Mouse (Mus musculus) hematopoietic stem cell, adult 5-6 weeks (primary cell): ENCODE data around the gene Grwd1. TPM values are rescaled to one million over a fixed set of nuclear protein-coding genes. Genes with fewer than 3 reads are reported as not detected.
"Not testable (repeated sequence)": the region's sequence is repeated elsewhere in the genome, so short reads cannot be mapped to it uniquely, and the experiment has no call there.

Experiments used
- ATAC-seq, 2 experiments: fragments of 125-278 bp in 1 of 2; replicated peaks in 1 of 2; 2 replicates each; pipeline ENCODE4 v1.8.0; 2016 to 2017; ENCODE audit warnings: inconsistent platforms in 2 of 2, mild to moderate bottlenecking in 2 of 2, moderate number of reproducible peaks in 2 of 2, low read depth in 1 of 2, moderate TSS enrichment in 1 of 2; ENCODE audit not compliant: low FRiP score in 2 of 2, poor library complexity in 2 of 2, severe bottlenecking in 2 of 2, insufficient read depth in 1 of 2, low TSS enrichment in 1 of 2
- total RNA-seq: library from RNA; stranded (forward); fragments of 172-1452, 232-1000 nt; gene quantifications from 2 replicates; pipeline ENCODE4 v1.2.3, GENCODE M21; 2017

Gene Grwd1
- 17.1 and 19.3 TPM in 2 replicates for total RNA-seq

DNA sequence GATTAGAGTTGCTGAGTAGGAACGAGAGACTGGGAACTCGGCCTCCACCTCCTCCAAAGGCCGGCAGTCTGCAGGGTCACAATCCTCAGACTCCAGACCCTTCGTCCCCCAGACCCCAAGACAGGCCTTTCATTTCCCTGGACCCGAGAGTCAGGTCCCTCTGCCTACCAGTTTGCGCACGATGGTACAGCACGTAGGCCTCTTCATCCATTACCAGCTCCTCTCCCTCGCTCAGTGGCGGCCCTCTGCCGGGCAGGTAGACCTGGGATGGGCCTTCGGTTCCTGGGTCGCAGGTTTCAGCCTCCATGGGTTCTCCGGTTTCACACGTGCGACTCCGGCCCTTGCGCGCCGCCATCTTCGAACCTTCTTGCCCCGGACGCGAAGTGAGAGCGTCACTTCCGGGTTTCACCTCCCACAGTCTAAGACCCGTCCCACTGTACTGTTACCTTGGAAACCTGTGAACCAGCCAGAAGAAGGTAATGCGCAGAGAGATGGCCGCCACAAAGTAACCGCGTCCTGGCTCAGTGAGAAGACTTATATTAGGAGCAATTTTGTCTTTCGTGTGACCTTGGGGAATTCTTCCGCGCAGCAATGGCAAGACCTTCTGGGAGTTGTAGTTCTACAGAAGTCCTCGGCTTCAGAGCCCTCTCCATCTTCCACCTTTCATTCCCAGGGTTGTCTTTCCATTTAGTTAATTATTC lies at the start of gene Grwd1:
Grwd1 (minus strand) TSS at position 518 of the 701 bp plus-strand sequence.
- ATAC-seq = peak; percentile 83 to 88

DNA sequence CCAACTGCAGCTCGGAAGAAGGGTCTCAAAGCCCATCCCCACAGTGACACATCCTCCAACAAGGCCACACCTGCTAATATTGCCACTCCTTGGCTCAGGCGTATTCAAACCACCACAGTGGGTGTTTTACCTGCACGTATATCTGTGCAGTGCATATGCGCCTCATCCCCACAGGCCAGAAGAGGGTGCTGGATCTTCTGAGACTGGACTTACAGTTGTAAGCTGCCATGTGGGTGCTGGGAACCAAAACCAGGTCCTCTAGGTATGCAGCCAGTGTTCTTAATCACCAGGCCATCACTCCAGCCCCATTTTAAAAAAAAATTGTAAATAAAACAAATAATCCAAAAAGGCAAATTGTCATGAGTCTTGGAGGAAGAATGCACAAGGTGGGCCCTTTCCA lies 49.8 kb upstream of the Grwd1 start:
- ATAC-seq = no peak

DNA sequence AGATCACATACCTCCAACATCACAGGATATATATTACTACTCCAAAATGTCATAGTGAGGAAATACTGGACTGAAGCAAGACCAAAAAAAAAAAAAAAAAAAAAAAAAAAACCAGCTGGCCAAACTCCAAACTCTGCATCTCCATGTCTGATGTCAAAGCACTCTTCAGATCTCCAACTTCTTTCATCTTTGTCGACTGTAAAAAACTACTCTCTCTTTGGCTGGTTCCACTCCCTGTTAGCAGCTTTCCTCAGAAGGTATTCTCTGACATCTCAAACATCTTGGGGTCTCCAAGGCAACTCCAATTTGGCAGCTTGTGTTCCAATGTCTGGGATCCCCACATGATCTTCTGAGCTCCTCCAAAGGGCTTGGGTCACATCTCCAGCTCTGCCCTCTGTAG lies 47.5 kb upstream of the Grwd1 start, which contains the start of gene Grin2d:
Grin2d (minus strand) TSS at position 101 of the 400 bp plus-strand sequence.
- ATAC-seq = not testable (repeated sequence)

DNA sequence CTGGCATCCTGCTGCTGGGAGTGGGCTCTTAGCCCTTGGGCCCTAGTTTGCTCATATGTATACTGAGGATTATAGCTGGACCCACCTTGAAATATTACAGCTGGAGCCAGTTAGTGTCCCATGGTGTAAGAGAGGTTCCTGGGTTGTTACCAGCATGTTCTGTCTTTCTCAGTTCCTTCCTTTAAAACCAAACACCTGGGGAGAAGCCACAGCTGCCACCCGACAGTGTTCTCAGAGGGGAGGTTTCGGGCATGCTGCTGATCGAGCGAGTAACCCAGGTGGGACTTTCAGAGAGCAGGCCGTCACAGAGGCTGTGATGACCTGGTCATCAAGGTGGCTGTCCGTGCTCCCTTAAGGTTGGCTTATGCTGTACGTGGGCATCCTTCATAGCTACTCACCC lies 46.2 kb upstream of the Grwd1 start:
- no peak for ATAC-seq

DNA sequence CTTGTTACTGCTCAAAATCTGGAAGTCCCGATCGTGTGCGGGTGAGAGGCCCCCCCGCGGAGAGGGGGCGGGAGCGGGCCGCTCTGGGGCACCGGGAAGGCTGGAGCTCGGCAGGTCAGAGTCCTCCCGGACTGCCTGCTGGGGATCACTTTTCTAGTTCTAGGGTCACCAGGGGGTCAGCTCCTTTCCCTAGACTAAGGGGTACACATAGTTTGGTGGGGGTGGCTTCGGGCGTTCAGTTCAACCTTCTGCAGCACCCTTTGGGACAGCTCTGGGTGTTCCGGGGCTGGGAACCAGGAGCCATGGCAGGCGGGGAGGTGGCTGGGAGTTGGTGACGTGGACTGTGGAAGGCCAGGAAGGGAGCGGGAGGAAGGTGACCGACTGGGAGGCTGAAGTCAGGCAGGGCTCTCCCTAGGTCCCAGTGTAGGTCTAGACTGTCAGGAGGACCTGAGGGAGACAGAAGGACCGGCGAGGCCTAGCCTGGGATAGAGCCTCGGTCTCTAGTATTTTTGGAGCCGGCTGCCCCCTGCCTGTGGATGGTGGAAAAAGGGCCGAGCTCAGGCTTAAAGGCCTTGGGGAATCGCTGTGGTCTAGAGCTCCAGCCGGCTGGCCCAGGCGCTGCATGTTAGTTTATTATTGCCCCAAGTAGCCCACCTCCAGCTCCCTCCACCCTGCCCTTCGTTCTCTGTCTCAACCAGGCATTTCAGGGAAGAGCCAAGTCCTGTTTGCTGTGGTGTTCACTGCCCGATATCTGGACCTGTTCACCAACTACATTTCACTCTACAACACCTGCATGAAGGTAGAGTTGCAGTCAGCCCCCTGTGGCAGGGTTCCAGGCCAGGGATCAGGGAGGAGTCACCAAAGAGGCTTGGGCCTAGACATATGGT lies 42.6 kb upstream of the Grwd1 start:
- peak; percentile 42 to 49; a peak in 2 of 4 replicates for ATAC-seq

DNA sequence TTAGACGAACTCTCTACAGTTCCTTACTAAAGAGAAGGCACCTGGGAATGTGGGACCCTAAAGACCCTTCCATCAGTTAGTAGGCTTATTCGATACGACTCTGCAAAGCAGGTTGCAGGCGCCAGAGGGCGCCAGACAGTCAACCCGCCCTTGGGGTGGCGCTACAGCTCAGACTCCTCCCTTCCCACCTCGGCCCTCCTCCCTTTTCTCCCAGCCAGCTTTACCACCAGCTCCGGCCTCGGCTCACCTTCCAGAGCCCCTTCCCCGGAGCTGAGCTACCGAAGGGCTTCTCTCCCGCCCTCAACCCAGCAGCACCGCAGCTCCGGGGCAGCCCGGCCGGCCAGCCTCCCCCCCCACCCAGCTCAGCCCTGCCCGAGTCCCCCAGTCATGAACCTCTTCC lies 41.9 kb upstream of the Grwd1 start, which contains the start of gene Kdelr1:
Kdelr1 (plus strand) TSS at position 149 of the 400 bp plus-strand sequence.
- peak; percentile 83 to 84 for ATAC-seq

DNA sequence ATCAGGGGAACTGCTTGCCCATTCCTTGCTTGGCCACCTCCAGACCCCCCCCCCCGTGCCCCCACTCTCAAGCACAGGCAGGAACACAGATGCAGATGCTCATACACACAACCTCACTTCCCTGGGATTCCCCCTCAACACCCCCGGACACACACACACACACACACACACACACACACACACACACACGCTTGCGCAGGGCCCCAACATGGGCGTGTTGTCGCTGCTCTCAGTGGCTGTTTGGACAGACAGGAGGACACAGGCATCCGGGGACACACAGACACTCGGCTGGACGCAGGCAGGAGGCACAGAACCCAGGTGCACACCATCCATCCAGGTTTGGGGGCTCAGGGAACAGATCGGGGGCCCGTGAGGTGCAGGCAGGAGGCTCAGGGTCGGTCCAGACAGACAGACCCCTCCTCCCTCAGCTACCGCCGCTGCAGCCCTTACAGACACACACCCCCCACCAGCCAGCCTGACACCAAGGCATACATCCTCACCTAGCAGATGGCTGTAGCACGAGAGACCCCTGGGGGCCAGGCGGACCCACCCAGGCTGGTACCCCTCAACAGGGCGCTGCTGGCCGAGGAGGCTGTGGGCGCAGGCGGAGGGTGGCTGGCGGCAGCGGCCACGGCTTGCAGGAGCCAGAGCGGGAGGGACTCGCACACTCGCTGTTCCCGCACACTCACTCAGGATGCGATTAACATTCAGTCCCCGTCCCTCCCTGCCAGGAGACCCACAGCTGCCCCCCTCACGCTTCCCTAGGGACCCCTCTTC lies 39.7 kb upstream of the Grwd1 start:
- no peak for ATAC-seq

DNA sequence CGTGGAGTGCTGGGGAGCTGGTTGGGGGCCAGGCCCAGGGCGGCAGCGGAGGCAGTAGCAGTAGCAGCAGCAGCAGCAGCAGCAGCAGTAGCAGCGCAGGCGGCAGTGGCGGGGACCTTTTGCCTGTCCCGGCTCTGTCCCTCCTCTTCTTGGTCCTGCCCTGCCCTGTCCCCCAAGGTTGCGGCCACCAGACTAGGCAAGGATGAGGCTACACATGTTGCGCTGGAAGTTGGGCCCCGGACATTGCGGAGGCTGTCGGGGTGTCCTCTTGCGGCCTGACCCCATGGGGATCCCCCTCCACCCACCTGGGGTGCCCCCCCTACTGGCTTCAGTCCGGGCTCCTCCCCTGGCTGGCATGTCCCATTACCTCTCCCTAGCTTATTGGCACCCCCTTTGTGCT lies 39.0 kb upstream of the Grwd1 start:
- ATAC-seq = no peak

DNA sequence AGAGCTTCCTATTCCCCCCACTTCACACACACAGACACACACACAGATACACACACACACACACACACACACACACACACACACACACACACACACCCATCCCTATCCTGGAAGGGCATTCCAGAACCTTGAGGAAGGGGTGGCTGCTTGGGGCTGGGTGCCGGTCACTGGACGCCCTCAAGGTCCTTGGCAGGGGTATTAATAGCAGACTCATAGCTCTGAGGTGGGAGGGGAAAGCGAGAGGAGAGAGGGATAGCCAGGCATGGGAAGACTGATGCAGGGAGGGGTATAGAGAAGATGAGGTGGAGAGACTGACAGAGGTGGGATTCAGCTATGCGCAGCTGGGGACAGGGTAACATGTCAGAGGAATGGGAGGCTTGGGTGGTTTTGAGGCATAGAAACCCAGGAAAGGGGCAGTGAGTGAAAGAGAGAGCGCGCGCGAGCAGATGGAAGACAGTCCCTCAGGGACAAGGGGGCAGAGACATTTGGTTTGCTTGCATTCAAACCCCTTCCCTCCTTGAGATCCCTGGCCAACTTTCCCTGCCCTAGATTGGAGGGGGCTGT lies 38.4 kb upstream of the Grwd1 start:
- ATAC-seq = no peak

DNA sequence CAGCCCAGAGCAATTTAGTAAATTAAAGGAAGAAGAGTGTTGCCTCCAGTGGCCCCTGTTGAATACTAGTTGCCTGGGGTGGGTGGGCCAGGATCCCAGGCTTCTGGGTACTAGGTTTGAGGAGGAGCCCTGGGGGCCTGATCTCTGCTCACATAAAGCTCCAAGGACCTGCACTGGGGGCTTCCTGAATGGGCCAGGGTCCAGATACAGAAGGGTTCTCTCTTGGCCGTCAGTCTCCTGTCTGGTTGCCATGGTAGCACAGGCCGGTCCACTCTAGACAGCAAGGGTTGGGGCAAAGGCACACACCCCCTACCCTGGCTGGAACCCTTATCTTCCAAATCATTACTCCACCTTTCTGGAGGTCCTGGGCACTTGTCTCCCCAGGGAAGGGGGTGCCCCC lies 37.1 kb upstream of the Grwd1 start:
- ATAC-seq = no peak

DNA sequence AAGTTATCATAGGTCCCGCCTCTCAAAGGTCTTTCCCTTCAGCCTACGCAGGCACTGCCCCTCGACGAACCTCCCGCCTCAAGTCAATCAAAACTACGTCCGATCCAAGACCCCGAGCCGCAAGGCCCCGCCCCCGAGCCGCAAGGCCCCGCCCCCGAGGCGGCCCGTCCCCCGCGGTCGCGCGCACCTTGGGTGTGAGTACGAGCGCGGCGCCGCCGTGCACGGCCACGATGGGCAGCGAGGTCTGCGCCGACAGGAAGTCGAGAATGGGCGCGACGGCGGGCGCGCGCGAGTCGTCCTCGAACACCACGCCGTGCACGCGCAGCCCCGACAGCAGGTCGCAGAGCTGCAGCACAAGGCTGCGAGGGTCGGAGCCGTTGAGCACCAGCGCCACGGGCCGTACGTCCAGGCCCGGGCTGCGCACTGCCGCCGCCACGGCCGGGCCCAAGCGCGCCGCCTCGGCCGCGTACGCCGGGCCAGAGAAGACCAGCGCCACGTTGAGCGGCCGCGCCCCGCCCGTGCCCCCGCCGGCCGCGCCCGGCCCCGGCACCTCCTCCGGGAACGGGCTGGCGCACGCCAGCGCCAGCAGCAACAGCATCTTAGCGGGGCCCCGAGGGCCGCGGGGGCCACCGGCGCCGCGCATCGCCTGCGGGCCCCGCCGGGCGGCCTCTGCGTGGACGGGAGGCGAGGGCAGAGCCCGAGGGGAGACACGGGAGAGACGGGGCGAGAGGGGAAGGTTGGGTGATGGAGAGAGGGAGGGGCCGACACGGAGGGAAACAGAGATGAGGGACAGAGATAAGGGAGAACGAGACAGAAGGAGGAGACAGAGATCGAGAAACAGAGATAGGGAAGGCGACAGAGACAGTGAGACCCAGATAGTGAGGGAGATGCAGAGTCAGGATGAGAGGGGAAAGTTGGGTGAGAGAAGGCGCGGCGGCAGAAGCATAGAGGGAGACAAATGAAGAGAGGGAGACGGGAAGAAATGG lies 35.5 kb upstream of the Grwd1 start:
- ATAC-seq = peak; percentile 34 to 63

DNA sequence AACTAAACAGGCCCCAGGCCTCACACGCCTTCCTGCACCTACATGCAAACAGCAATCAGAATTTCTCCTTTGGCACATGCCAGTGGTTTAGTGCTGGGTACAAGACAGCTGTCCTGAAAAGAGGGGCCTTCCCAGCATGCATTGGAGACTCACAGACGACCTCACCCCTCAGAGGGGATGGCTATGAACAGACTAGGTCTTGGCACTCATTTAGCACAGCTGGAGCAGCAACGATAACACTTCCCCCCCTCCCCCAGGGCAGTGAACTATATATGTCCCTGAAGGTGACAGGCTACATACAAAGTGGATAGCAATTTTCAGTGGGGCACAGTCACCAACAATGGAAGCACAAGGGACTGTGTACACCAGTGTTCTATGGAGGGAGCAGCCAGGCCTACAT lies 33.7 kb upstream of the Grwd1 start:
- ATAC-seq = no peak

DNA sequence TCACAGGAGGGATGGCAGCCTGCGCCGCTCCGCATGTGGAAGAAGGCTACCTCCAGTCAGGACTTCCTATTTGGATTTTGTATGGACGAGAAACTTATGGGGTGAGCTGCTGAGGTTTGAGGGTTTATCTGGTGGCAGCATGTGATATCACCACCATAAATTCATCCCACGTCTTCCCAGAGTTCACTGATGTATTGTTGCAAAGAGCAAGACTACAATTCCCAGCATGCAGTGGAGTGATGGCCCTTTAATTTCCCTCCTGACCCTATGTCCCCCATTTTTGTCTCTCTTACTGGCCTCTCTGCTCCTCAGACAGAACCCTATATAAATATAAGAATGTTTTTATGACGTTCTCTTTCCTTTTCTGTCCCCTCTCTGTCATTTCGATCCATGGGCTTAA lies 32.1 kb upstream of the Grwd1 start:
- no peak for ATAC-seq

DNA sequence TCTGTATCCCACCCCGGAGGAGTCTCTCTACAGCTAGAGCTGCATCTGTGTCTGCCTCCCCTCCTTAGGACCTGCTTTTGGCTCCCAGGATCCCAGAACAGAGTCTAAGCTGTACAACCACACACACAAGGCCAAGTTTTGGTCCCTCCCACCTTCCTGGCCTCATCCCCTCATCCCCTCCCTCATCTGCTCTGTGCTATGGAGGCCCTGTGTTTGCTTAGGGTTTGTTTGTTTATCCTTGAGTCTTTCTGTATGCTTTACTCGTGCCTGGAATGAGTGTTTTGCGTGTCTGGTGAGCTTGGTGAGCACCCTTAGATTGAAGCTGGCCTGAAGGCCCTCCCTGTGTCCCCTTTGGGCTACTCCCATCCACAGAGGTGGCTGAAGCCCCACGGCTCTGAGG lies 28.3 kb upstream of the Grwd1 start:
- no peak for ATAC-seq

DNA sequence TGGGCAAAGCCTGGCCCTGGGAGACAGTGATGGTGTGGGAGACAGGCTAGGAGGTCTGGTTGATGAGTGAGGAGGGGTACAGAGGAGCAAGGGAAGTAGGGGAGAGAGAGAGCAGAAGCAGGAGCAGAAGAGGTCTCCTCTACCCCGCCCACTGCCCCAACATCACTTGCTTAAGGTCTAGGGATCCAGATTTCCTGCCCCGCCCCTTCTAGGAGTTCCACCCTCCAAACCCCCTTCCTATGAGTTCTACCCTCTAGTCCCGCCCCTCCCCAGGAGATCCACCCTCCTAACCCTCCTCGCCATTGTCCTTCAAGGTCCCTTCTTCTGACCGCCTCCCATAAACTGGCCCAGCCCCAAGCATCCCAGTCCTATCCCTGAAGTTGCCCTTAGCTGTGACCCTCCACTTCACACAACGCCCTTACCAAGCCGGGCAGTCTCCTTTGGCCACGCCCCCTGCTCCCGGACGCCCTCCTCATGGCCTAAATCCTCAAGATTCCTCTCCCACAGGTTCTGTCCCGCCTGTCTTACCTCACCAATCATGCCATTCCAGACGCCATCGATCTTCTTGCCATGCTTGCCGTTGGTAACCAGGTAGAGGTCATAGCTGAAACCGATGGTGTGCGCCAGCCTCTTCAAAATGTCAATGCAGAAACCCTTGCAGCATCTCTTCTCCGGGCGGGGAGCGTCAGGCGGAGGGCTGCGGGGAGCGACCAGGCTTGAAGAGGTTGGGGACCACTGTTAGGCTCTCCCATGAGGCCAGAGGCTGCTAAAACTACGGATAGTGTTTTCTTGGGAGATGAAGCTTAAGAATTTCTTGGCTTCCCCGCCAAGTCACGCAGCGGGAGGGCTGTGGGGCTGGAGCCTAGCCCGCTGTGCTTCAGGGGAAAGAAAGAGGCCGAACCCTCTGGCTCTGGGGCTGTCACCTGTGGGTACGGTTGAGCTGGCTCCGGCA lies 26.5 kb upstream of the Grwd1 start:
- peak; percentile 52 to 57; a peak in 3 of 4 replicates for ATAC-seq
